Mouse (Mus musculus) E14TG2a.4 (cell line): Measurements from ENCODE around the gene Specc1.

Experiments used
- H3K27me3 ChIP-seq: 2 replicates; pipeline ENCODE4 v1.6.1; 2014; ENCODE audit warnings: low read length, control low read depth; ENCODE audit not compliant: insufficient read depth
- H3K36me3 ChIP-seq: 2 replicates; pipeline ENCODE4 v1.6.1; 2014; ENCODE audit warnings: low read length, control low read depth; ENCODE audit not compliant: insufficient read depth
- H3K4me1 ChIP-seq: replicated peaks from 2 replicates; pipeline ENCODE4 v1.6.1; 2014; ENCODE audit warnings: low read depth, low read length, control low read depth
- H3K4me3 ChIP-seq: replicated peaks from 2 replicates; pipeline ENCODE4 v1.5.1; 2014; ENCODE audit warnings: mild to moderate bottlenecking, low read length
- H3K9me3 ChIP-seq: 2 replicates; pipeline ENCODE4 v1.6.1; 2014; ENCODE audit warnings: low read length, control low read depth
- CTCF ChIP-seq: conservative IDR thresholded peaks from 2 replicates; pipeline ENCODE4 v1.5.1; 2014; ENCODE audit warnings: low read length
- NANOG ChIP-seq: IDR thresholded peaks from 2 replicates; pipeline ENCODE4 v1.6.1; 2014; ENCODE audit warnings: borderline replicate concordance, low read length, mixed read lengths
- POU5F1 ChIP-seq: IDR thresholded peaks from 2 replicates; pipeline ENCODE4 v1.6.1; 2014; ENCODE audit warnings: low read length, borderline replicate concordance

Gene Specc1

GRCm38 (mm10) chr11:62000099-62000498, 43.5 kb downstream of the Specc1 start:
- H3K27me3 ChIP-seq, result no peaks in the 10 kb centered on the region
- H3K9me3 ChIP-seq, result no peaks in the 10 kb centered on the region
- H3K36me3 ChIP-seq, result no peaks in the 10 kb centered on the region
- H3K4me1 ChIP-seq, result no peaks in the 10 kb centered on the region
- TF ChIP-seq POU5F1, result no peak
- no peak for TF ChIP-seq NANOG
- TF ChIP-seq CTCF, result no peak
- H3K4me3 ChIP-seq, result no peak overlapping the region

GRCm38 (mm10) chr11:62001977-62002376, 45.4 kb downstream of the Specc1 start:
- H3K9me3 ChIP-seq, result no peaks in the 10 kb centered on the region
- H3K4me1 ChIP-seq, result no peaks in the 10 kb centered on the region
- peaks cover 8% of the 10 kb centered on the region; the same call in 1 of the 2 replicates for H3K27me3 ChIP-seq
- TF ChIP-seq POU5F1, result no peak
- TF ChIP-seq CTCF, result peak; percentile 82
- no peak for TF ChIP-seq NANOG
- no peaks in the 10 kb centered on the region for H3K36me3 ChIP-seq
- no peak overlapping the region for H3K4me3 ChIP-seq

GRCm38 (mm10) chr11:62004881-62005240, 48.3 kb downstream of the Specc1 start:
- H3K27me3 ChIP-seq, result peaks cover 13% of the 10 kb centered on the region; the same call in 1 of the 2 replicates
- no peaks in the 10 kb centered on the region for H3K36me3 ChIP-seq
- H3K4me3 ChIP-seq, result no peak overlapping the region
- H3K9me3 ChIP-seq, result no peaks in the 10 kb centered on the region
- H3K4me1 ChIP-seq, result no peaks in the 10 kb centered on the region
- TF ChIP-seq POU5F1 (no peak), NANOG (no peak), CTCF (no peak)

GRCm38 (mm10) chr11:62005241-62005910, 48.8 kb downstream of the Specc1 start:
- H3K4me3 ChIP-seq, result no peak overlapping the region
- no peaks in the 10 kb centered on the region for H3K36me3 ChIP-seq
- peaks cover 13% of the 10 kb centered on the region; the same call in 1 of the 2 replicates for H3K27me3 ChIP-seq
- TF ChIP-seq CTCF, result no peak
- TF ChIP-seq NANOG, result no peak
- no peak for TF ChIP-seq POU5F1
- H3K9me3 ChIP-seq, result no peaks in the 10 kb centered on the region
- no peaks in the 10 kb centered on the region for H3K4me1 ChIP-seq

GRCm38 (mm10) chr11:62005911-62006260, 49.3 kb downstream of the Specc1 start:
- no peak overlapping the region for H3K4me3 ChIP-seq
- peaks cover 13% of the 10 kb centered on the region; the same call in 1 of the 2 replicates for H3K27me3 ChIP-seq
- no peaks in the 10 kb centered on the region for H3K9me3 ChIP-seq
- TF ChIP-seq POU5F1 (no peak), NANOG (no peak), CTCF (no peak)
- no peaks in the 10 kb centered on the region for H3K4me1 ChIP-seq
- H3K36me3 ChIP-seq, result no peaks in the 10 kb centered on the region

GRCm38 (mm10) chr11:62006680-62007079, 50.1 kb downstream of the Specc1 start:
- Histone ChIP-seq H3K27me3 (peaks cover 13% of the 10 kb centered on the region; the same call in 1 of the 2 replicates), H3K36me3 (no peaks in the 10 kb centered on the region), H3K9me3 (no peaks in the 10 kb centered on the region), H3K4me3 (no peak overlapping the region), H3K4me1 (no peaks in the 10 kb centered on the region)
- no peak for TF ChIP-seq NANOG
- no peak for TF ChIP-seq POU5F1
- no peak for TF ChIP-seq CTCF

GRCm38 (mm10) chr11:62007984-62008383, 51.4 kb downstream of the Specc1 start:
- TF ChIP-seq NANOG, result no peak
- no peak for TF ChIP-seq POU5F1
- no peak for TF ChIP-seq CTCF
- no peak overlapping the region for H3K4me3 ChIP-seq
- H3K27me3 ChIP-seq, result peaks cover 13% of the 10 kb centered on the region; the same call in 1 of the 2 replicates
- H3K9me3 ChIP-seq, result no peaks in the 10 kb centered on the region
- H3K36me3 ChIP-seq, result no peaks in the 10 kb centered on the region
- no peaks in the 10 kb centered on the region for H3K4me1 ChIP-seq

- no peaks in the 10 kb centered on the region for H3K4me1 ChIP-seq
- H3K9me3 ChIP-seq, result no peaks in the 10 kb centered on the region
- H3K4me3 ChIP-seq, result no peak overlapping the region
- TF ChIP-seq POU5F1, result no peak
- TF ChIP-seq NANOG, result no peak
- TF ChIP-seq CTCF, result no peak
- no peaks in the 10 kb centered on the region for H3K36me3 ChIP-seq
- H3K27me3 ChIP-seq, result peaks cover 14% of the 10 kb centered on the region; the same call in 1 of the 2 replicates
Measured at GRCm38 (mm10) chr11:62010625-62011231, 54.2 kb downstream of the Specc1 start.
